Mouse (Mus musculus) bone marrow, adult 2 months (tissue): ENCODE results near the gene Polr2f.

Source experiments
- CTCF ChIP-seq: fragments of 200-500 bp; IDR thresholded peaks from 2 replicates; pipeline ENCODE4 v1.5.1; 2011; ENCODE audit warnings: low read length, control low read depth; ENCODE audit not compliant: control insufficient read depth, insufficient read depth
- POLR2A ChIP-seq: fragments of 200-500 bp; IDR thresholded peaks from 2 replicates; pipeline ENCODE4 v1.6.1; 2011; ENCODE audit warnings: low read depth, mild to moderate bottlenecking, control low read depth, low read length, borderline replicate concordance; ENCODE audit not compliant: control insufficient read depth

DNA sequence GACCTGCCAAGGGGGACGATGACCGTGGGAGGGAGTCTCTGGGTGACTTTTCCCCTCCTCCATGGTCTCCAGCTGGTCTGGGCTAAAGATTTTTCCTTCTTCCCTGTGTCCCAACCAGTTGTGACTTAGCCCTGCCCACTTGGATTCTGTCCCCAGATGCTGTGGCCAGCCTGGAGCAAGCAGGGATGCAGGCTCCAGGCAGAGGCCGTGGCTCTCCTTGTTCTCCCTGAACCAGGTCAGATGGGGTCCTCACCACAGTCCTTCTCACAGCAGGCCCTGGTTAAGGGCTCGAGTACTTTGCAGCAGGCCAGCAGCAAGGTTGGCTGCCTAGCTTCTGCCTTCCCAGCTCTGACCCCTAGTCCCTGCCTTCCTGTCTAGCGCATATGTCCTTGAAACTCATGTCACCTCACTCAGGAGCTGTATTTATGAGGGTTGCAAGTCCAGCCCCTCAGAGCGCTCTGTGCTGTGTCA is 7.6 kb upstream of the Polr2f start:
- TF ChIP-seq POLR2A (no peak), CTCF (no peak)
